Comparison of ENCODE assay signal across 24 mouse cellular contexts in the genomic region with DNA sequence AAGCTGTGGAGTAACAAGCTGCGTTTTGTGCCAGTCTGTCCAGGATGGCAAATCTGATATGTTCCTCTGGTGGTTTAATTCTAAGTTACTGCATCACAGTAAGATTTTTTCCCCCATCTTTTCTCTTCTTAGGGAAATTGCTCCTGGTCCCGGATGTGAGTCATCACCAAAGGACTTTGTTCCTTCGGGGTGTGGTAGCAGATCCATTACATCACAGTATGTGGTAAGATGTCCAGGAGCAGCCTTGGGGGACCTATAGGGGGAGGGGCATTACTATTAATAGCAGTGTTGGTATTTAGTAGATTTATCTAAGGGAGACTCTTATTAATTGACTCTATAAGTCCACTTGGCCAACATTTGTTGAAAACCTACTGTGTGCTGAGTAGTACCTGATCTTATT. TPM values are rescaled to one million over a fixed set of nuclear protein-coding genes. Genes with fewer than 3 reads are reported as not detected.
DNase-seq lines count a peak whose midpoint lies in the region; ATAC-seq and TF ChIP-seq lines count a peak whose summit lies in the region.
"Had no signal": no experiment of that assay in that cellular context is flagged by ENCODE, and none has a peak within 500 bp of the region (broad histone marks: within the 10 kb centered on the region; RNA-seq: fewer than 3 reads in every experiment).

No protein-coding gene starts in this region.

- ATAC-seq in forebrain, embryonic 11.5 days (replicated peaks; ENCODE audit: low FRiP score) = no peak

- no peaks in the 10 kb centered on the region for H3K27me3 ChIP-seq in myocyte (ENCODE audit: control insufficient read depth, insufficient read depth, insufficient read length)
- H3K27me3 ChIP-seq in forebrain, embryonic 11.5 days (ENCODE audit: control insufficient read depth, insufficient read depth, low read length) = no peaks in the 10 kb centered on the region
- H3K27me3 ChIP-seq: heart, embryonic 15.5 days; liver, embryonic 15.5 days; neural tube, embryonic 13.5 days had no signal

- peak overlapping the region; percentile 77 for H3K27ac ChIP-seq in bone marrow macrophage, adult 2 months (ENCODE audit: insufficient read depth, low read depth, low read length)
- H3K27ac ChIP-seq in forebrain, embryonic 11.5 days (ENCODE audit: low read depth, low read length) = no peak overlapping the region
- H3K27ac ChIP-seq: heart, embryonic 15.5 days; liver, embryonic 15.5 days; neural tube, embryonic 13.5 days had no signal

- no peak overlapping the region for H3K4me3 ChIP-seq in bone marrow macrophage, adult 2 months (ENCODE audit: insufficient read depth, low read length)
- no peak overlapping the region for H3K4me3 ChIP-seq in myocyte
- H3K4me3 ChIP-seq in forebrain, embryonic 11.5 days (ENCODE audit: low read depth, low read length) = no peak overlapping the region
- H3K4me3 ChIP-seq: erythroblast, embryonic 14.5 days; heart, embryonic 15.5 days; liver, embryonic 15.5 days; neural tube, embryonic 13.5 days had no signal

- intact Hi-C loops in gastrocnemius, postnatal 36 days (cut with DNase I) = no loop called here

- no peaks in the 10 kb centered on the region for H3K79me2 ChIP-seq in myocyte (ENCODE audit: control insufficient read depth, insufficient read depth)

- H3K4me2 ChIP-seq in myocyte (ENCODE audit: low read depth) = peak overlapping the region; percentile 48
- no peak overlapping the region for H3K4me2 ChIP-seq in forebrain, embryonic 11.5 days (ENCODE audit: low read depth, low read length, severe bottlenecking)
- H3K4me2 ChIP-seq: heart, embryonic 15.5 days; liver, embryonic 15.5 days; neural tube, embryonic 13.5 days had no signal

- TF ChIP-seq POLR2A in bone marrow macrophage, adult 2 months (IDR thresholded peaks at IDR 0.05; ENCODE audit: borderline replicate concordance, low read depth, low read length) = no peak
- TF ChIP-seq POLR2A in myocyte (IDR thresholded peaks at IDR 0.05; ENCODE audit: insufficient read length, low read depth) = no peak

- no peak for TF ChIP-seq CTCF in bone marrow macrophage, adult 2 months (IDR thresholded peaks at IDR 0.05; ENCODE audit: low read depth, low read length)

- H3ac ChIP-seq in myocyte (ENCODE audit: control insufficient read depth, insufficient read length) = no peak overlapping the region

- 80% methylated on average over 3 of the region's 3 CpGs for WGBS in forebrain, embryonic 11.5 days

- H3K36me3 ChIP-seq in myocyte (ENCODE audit: control insufficient read depth, insufficient read depth) = no peaks in the 10 kb centered on the region
- H3K36me3 ChIP-seq in forebrain, embryonic 11.5 days (ENCODE audit: control insufficient read depth, insufficient read depth, low read length) = no peaks in the 10 kb centered on the region
- H3K36me3 ChIP-seq: heart, embryonic 15.5 days; liver, embryonic 15.5 days; neural tube, embryonic 13.5 days had no signal

- H3K9ac ChIP-seq in forebrain, embryonic 11.5 days (ENCODE audit: low read length) = no peak overlapping the region
- H3K9ac ChIP-seq: heart, embryonic 15.5 days; liver, embryonic 15.5 days; neural tube, embryonic 13.5 days had no signal

- peaks cover 40% of the 10 kb centered on the region for H3K4me1 ChIP-seq in bone marrow macrophage, adult 2 months (ENCODE audit: control insufficient read depth, insufficient read depth, low read length)
- no peaks in the 10 kb centered on the region for H3K4me1 ChIP-seq in forebrain, embryonic 11.5 days (replicated peaks; ENCODE audit: control insufficient read depth, insufficient read depth, low read length)
- H3K4me1 ChIP-seq: heart, embryonic 15.5 days had no signal

- DNase-seq in gastrocnemius, adult 18-20 months (ENCODE audit: low spot score) = peak; percentile 27
- no peak for DNase-seq in gastrocnemius, postnatal 36 days
- DNase-seq in 3T3-L1 (ENCODE audit: low read depth, low spot score) = peak; percentile 93
- DNase-seq in cerebellum, postnatal 25 days = no peak
- no peak for DNase-seq in kidney, postnatal 4 days
- DNase-seq in forebrain, embryonic 11.5 days (ENCODE audit: low spot score) = no peak
- DNase-seq: B cell, adult 2 months; cerebellum, postnatal 10 days; kidney, adult 18-20 months; kidney, postnatal 36 days; layer of hippocampus, postnatal 36 days; left cerebral cortex, postnatal 4 days; right cerebral cortex, postnatal 4 days had no signal

- no peaks in the 10 kb centered on the region for H3K9me3 ChIP-seq in forebrain, embryonic 11.5 days (ENCODE audit: control insufficient read depth, low read length)
- H3K9me3 ChIP-seq: heart, embryonic 15.5 days; liver, embryonic 15.5 days; neural tube, embryonic 13.5 days had no signal

TF ChIP-seq in myocyte, 11 proteins besides CTCF, POLR2A, EP300 and RAD21:
- TF ChIP-seq REST (IDR thresholded peaks at IDR 0.05; ENCODE audit: insufficient read depth, insufficient read length) (no peak), MYOG (IDR thresholded peaks at IDR 0.05; ENCODE audit: control insufficient read depth in 1 of 3, insufficient read depth in 1 of 3, insufficient read length in 2 of 3, low read depth in 2 of 3) (no peak), CEBPB (IDR thresholded peaks at IDR 0.05; ENCODE audit: insufficient read depth, poor library complexity, severe bottlenecking) (peak; percentile 79), SRF (IDR thresholded peaks at IDR 0.05; ENCODE audit: control insufficient read depth, insufficient read length, low read depth) (no peak), MYOD1 (IDR thresholded peaks at IDR 0.05; ENCODE audit: control insufficient read depth in 1 of 3, insufficient read length in 2 of 3, low read depth in 2 of 3) (no peak), POLR2AphosphoS2 (IDR thresholded peaks at IDR 0.05; ENCODE audit: insufficient read length, low read depth) (no peak), TCF3 (IDR thresholded peaks at IDR 0.05; ENCODE audit: insufficient read length, low read depth) (no peak)

RNA-seq across cellular contexts. Expression of gene Stom, which starts 5.8 kb away (rescaled TPM):
- total RNA-seq in gastrocnemius, adult 18-20 months (2021) = 10 to 100 TPM; 33.3 to 33.7 TPM
- total RNA-seq in gastrocnemius, postnatal 36 days (2021) = 10 to 100 TPM; 18.4 to 20.7 TPM
- 350 and 351 TPM in 2 replicates for polyA plus RNA-seq in bone marrow macrophage, adult 2 months (2012; ENCODE audit: insufficient read depth, insufficient read length, missing spikeins)
- 170 TPM for polyA plus RNA-seq in myocyte (2012; fragmentation: generic; extraction: Trizol)
- 10.6 and 13.0 TPM in 2 replicates for polyA plus RNA-seq in forebrain, embryonic 11.5 days (2014; fragmentation: Nextera tagmentation; extraction: Ambion mirVana)

RNA-seq across cellular contexts. Expression of gene 4930568D16Rik, which starts 24.9 kb away (rescaled TPM):
- total RNA-seq in gastrocnemius, adult 18-20 months (2021) = not detected
- total RNA-seq in gastrocnemius, postnatal 36 days (2021) = not detected
- not detected in 2 replicates for polyA plus RNA-seq in bone marrow macrophage, adult 2 months (2012; ENCODE audit: insufficient read depth, insufficient read length, missing spikeins)
- not detected for polyA plus RNA-seq in myocyte (2012; fragmentation: generic; extraction: Trizol)
- polyA plus RNA-seq in forebrain, embryonic 11.5 days (2014; fragmentation: Nextera tagmentation; extraction: Ambion mirVana) = not detected in 2 replicates
- total RNA-seq: adrenal gland, postnatal 4 days; ES-E14; layer of hippocampus, postnatal 36 days; left cerebral cortex, postnatal 4 days; midbrain, postnatal 0 days had no signal
- polyA plus RNA-seq: erythroblast, embryonic 14.5 days; gonadal fat pad, adult 2 months; heart, embryonic 15.5 days; hindbrain, embryonic 11.5 days; liver, embryonic 15.5 days; midbrain, postnatal 0 days; neural tube, embryonic 13.5 days had no signal

RNA-seq across cellular contexts. Expression of gene 4930402F06Rik, which starts 54.4 kb away (rescaled TPM):
- not detected for total RNA-seq in gastrocnemius, adult 18-20 months (2021)
- total RNA-seq in gastrocnemius, postnatal 36 days (2021) = not detected
- not detected in 2 replicates for polyA plus RNA-seq in bone marrow macrophage, adult 2 months (2012; ENCODE audit: insufficient read depth, insufficient read length, missing spikeins)
- not detected for polyA plus RNA-seq in myocyte (2012; fragmentation: generic; extraction: Trizol)
- not detected in 2 replicates for polyA plus RNA-seq in forebrain, embryonic 11.5 days (2014; fragmentation: Nextera tagmentation; extraction: Ambion mirVana)
- total RNA-seq: adrenal gland, postnatal 4 days; ES-E14; layer of hippocampus, postnatal 36 days; left cerebral cortex, postnatal 4 days; midbrain, postnatal 0 days had no signal
- polyA plus RNA-seq: erythroblast, embryonic 14.5 days; gonadal fat pad, adult 2 months; heart, embryonic 15.5 days; hindbrain, embryonic 11.5 days; liver, embryonic 15.5 days; midbrain, postnatal 0 days; neural tube, embryonic 13.5 days had no signal

Comparison
In these comparisons a context has a peak if more than half of its experiments do, and no peak if none do; other contexts are left out.
1. DNase-seq: peak in gastrocnemius, adult 18-20 months (single experiment) and 3T3-L1 (single experiment); none in gastrocnemius, postnatal 36 days (0 of 2), cerebellum, postnatal 25 days (0 of 2), kidney, postnatal 4 days (0 of 2) and forebrain, embryonic 11.5 days (single experiment).
2. RNA of gene Stom, which starts 5.8 kb away (polyA plus RNA-seq): 350 to 351 TPM in bone marrow macrophage, adult 2 months and 170 TPM in myocyte (single experiment); 10.6 to 13.0 TPM in forebrain, embryonic 11.5 days; every median in the first group is over 10 times any median in the second.